Mouse (Mus musculus) embryonic facial prominence, embryonic 11.5 days (tissue): ENCODE measurements around the gene P3h2. TPM values are rescaled to one million over a fixed set of nuclear protein-coding genes. Genes with fewer than 3 reads are reported as not detected.

ENCODE experiments used
- ATAC-seq: fragments of 200-750 bp; cut with Nextera tagmentation; replicated peaks from 2 replicates; pipeline ENCODE4 v1.8.0; 2017; ENCODE audit warnings: low read depth; ENCODE audit not compliant: insufficient number of reproducible peaks, low FRiP score, low TSS enrichment
- DNase-seq: peaks from one replicate; pipeline ENCODE4 v3.0.0-alpha.2; 2015; ENCODE audit warnings: low spot score
- H3K27ac ChIP-seq: fragments of 300-500 bp; sonication (generic); replicated peaks from 2 replicates; pipeline ENCODE4 v1.5.1; 2014; ENCODE audit warnings: mild to moderate bottlenecking, low read depth, low read length, control low read depth
- H3K27me3 ChIP-seq: fragments of 300-500 bp; sonication (generic); 2 replicates; pipeline ENCODE4 v1.6.1; 2014; ENCODE audit warnings: mild to moderate bottlenecking, low read length, moderate library complexity, mixed read lengths; ENCODE audit not compliant: control insufficient read depth, insufficient read depth
- H3K36me3 ChIP-seq: fragments of 300-500 bp; sonication (generic); replicated peaks from 2 replicates; pipeline ENCODE4 v1.6.1; 2014; ENCODE audit warnings: low read depth, mild to moderate bottlenecking, low read length, moderate library complexity, mixed read lengths; ENCODE audit not compliant: control insufficient read depth, insufficient read depth
- H3K4me1 ChIP-seq: fragments of 300-500 bp; sonication (generic); 2 replicates; pipeline ENCODE4 v1.6.1; 2014; ENCODE audit warnings: low read length, mixed read lengths; ENCODE audit not compliant: control insufficient read depth, insufficient read depth
- H3K4me2 ChIP-seq: fragments of 300-500 bp; sonication (generic); 2 replicates; pipeline ENCODE4 v1.6.1; 2014; ENCODE audit warnings: low read depth, mild to moderate bottlenecking, control low read depth, low read length, moderate library complexity
- H3K4me3 ChIP-seq: fragments of 300-500 bp; sonication (generic); 2 replicates; pipeline ENCODE4 v1.5.1; 2014; ENCODE audit warnings: low read depth, low read length, control low read depth
- H3K9ac ChIP-seq: fragments of 300-500 bp; sonication (generic); replicated peaks from 2 replicates; pipeline ENCODE4 v1.6.1; 2014; ENCODE audit warnings: mild to moderate bottlenecking, control low read depth, low read length
- H3K9me3 ChIP-seq: fragments of 300-500 bp; sonication (generic); replicated peaks from 2 replicates; pipeline ENCODE4 v1.6.1; 2016; ENCODE audit warnings: mild to moderate bottlenecking, low read length, inconsistent platforms, mixed read lengths; ENCODE audit not compliant: control insufficient read depth
- WGBS: fragments of 180-500 bp; shearing (Covaris S2); extraction: QIAGEN DNeasy Blood & Tissue Kit; methylation state at CpG from one replicate; pipeline ENCODE4 v1.1.7; 2014; 5-methylcytosine and 5-hydroxymethylcytosine counted together
- polyA plus RNA-seq: library from polyadenylated mRNA; unstranded; fragments of >200 nt; fragmentation: Nextera tagmentation; extraction: Ambion mirVana; gene quantifications from 2 replicates; pipeline ENCODE4 v1.2.1, GENCODE M21; 2014

Gene P3h2
- polyA plus RNA-seq, 1 experiment from 2014 or later, result 6.0 TPM

DNA sequence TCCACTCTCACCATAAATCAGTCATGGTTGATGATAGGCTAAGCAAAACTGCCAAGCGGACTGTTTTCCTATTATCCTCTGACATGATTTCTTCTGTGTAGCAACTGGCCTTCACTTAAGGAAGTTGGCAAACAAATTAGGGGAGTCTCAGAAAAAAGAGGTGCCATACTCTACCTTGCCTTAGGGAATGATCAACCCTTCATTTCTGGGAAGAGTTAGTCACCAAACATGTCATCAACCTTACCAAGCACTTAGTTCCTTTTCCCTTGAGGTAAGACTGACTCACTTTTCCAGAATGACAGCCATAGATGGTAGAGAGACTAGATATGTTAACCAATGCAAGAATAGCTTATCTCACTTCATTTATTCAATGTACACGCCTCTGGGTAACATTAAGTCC lies 171.4 kb downstream of the P3h2 start:
- Histone ChIP-seq H3K4me2 (no peak overlapping the region), H3K36me3 (no peaks in the 10 kb centered on the region), H3K9me3 (no peaks in the 10 kb centered on the region), H3K27me3 (no peaks in the 10 kb centered on the region), H3K4me1 (no peaks in the 10 kb centered on the region), H3K27ac (no peak overlapping the region), H3K9ac (no peak overlapping the region), H3K4me3 (no peak overlapping the region)
- ATAC-seq (no peak), DNase-seq (no peak)
- WGBS, result 83% methylated on average over 2 of the region's 2 CpGs

DNA sequence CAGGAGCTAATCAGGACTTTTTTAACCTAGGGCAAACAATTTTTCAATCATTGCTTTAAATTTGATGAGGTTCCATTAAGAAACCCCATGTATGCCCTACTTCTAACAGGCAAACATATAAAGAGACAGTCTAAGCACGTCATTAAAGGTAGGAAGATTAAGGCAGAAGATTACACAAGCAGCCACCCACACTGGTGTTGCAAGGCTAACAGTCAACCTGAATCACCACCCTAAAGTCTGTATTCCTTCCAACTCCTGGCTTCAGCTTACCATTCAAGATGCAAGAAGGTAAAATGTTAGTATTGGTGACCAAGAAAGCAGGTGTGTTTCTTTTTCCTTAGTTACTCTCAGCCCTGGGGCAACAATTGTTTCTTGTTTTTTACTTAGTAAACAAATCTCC lies 193.4 kb downstream of the P3h2 start:
- H3K36me3 ChIP-seq, result no peaks in the 10 kb centered on the region

More for the DNA sequence above, 193.4 kb downstream of the P3h2 start:
- WGBS, result 74% methylated on average over 1 of the region's 1 CpGs
- Histone ChIP-seq H3K4me3 (no peak overlapping the region), H3K9ac (no peak overlapping the region), H3K4me2 (no peak overlapping the region), H3K27me3 (no peaks in the 10 kb centered on the region), H3K27ac (no peak overlapping the region), H3K4me1 (no peaks in the 10 kb centered on the region), H3K9me3 (no peaks in the 10 kb centered on the region)
- DNase-seq (no peak), ATAC-seq (no peak)
